Mouse (Mus musculus): ENCODE measurements at regions not wholly inside any gene's neighbourhood (a gene's known extent, or its start where the extent isn't known, plus 50 kb on each side); places are given as distances from the start of the nearest gene placed in this dataset.

DNA sequence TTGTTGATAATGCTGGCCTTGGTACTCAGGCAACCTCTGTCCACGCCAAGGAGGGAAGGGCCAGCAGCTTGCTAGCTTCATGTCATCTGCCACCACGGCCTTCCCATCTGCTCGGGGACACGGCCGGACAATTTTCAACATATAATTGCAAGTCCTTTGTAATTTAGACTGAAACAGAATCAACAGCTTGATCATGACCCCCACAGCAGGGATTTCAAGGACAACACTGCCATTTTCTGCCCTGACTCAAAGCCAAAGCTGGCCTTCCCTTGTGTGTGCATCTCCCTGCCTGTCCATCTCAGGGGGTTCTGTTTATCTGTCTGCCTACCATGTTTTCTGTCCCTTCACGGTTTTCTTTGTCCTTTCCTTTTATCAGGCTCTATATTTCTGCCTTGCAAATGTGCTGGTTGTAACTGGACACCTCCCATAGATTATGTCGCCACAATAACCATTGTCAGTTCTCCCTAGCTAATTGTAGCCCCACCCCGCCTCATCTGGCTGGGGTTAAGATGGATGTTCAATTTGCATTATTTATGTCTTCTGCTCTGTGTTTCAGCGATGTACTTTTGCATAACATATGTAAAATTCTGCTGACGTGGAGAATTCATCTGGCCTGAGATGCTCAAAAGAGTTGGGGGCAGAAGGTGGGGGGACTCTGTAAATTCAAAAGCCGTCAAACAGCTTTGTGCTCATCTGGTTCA lies 295.8 kb upstream of the Npvf start:
- intact Hi-C loops (cut with DNase I), result loop anchor here (10.0 kb wide), 1 partner anchor 135 kb away; no protein-coding TSS in a partner anchor
- DNase-seq, result no peak

DNA sequence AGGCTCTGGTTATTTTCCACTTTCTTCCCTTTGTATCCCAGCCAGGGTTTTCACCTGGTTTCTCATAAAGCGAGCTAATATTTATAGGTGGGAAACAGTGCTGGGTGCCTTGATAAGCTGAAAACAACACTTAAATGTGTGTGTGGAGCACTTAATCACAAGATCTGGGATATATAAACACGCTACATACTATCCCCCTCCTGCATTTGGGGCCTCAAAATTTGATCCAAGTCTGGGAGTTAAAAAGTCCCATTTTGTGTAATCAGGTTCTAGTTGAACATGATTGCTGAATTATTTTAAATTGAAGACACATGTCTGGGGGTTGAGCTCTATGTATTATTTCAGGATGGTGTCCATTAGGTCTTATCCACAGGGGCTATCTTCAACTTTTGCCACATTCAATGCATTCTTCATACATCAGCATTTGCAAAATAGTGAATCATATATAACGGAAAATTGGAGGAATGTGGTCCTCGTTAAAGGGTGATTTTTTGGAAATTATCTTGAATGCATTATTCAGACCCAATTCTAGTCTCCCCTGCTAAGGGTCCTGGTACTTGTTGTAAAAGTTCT lies 303.2 kb upstream of the Npvf start:
- intact Hi-C loops (cut with DNase I), result no loop called here
- DNase-seq, result no peak

DNA sequence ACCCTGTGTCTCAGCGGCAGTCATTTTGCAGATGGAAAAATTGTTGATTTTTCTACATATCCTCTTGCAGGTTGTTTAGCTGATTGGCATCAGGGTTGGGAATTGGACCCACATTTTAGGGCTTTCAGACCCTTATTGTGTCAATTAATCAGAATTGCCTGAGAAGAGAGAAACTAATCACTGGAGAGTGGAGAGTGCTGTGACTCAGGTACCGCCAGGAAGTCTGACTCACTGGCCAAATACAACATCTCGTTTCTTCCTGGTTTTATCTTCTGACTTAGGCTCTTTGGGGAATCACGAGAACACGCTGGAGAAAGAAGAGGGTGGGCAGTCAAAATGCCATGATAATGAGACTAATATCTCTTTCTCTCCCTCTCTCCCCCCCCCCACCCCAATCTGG lies 306.1 kb upstream of the Npvf start:
- intact Hi-C loops (cut with DNase I), result no loop called here
- DNase-seq, result no peak

DNA sequence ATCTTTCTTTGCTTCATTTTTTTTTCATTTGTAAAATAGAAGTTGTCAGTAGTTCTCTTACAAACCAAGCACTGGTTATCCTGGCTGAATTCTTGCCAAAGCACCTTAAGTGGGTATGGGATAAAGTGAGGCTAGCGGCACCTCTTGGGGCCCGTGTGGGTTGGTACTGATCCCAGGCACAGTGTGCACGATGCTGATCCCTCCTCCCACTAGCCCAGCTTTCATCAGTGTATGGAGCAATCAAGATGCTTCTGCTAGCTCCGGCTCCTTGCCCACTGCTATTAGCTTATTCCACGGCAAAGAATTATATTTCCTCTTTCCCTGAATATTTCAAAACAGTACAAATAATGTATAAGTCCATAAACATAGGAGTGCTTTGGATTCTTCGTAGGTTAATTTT lies 307.4 kb upstream of the Npvf start:
- intact Hi-C loops (cut with DNase I), result no loop called here
- no peak for DNase-seq

DNA sequence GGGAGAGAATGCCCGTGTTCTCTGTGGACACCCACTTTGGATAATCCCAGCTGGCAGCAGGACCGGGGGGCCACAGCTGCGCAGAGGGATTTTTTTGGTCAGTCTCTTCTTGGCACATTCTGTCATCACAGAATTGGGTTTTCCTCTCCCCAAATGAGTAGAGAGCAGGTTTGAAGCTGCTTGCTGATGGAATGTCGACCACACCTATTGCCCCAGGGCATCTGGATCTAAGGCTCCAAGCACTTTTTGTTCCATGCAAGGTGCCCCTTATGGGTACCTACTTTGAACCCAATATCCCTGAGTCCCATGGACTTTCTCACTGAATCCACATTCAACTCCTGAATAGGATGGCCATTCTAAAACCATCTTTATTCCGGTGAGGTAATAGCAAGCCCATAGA lies 314.3 kb upstream of the Npvf start:
- intact Hi-C loops (cut with DNase I), result no loop called here
- DNase-seq, result no peak

DNA sequence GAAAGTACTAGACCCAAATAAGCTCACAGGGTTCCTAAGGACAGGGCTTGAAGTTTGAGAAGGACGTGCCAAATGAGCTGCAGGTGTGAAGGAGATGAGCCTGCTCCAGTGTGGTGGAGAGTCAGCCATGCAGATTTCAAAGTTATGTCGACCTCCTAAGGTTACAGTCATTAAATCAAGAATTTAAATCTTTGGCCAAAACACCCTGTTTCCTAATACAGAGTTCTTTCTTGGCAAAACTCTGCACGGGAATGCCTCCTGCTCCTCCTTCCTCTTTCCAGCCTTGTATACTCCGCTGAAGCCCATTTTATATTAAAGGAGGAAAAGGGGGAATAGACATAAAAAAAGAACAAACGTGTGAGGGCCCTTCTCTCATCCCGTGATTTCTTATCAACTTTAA lies 315.1 kb upstream of the Npvf start:
- intact Hi-C loops (cut with DNase I), result no loop called here
- DNase-seq, result no peak

DNA sequence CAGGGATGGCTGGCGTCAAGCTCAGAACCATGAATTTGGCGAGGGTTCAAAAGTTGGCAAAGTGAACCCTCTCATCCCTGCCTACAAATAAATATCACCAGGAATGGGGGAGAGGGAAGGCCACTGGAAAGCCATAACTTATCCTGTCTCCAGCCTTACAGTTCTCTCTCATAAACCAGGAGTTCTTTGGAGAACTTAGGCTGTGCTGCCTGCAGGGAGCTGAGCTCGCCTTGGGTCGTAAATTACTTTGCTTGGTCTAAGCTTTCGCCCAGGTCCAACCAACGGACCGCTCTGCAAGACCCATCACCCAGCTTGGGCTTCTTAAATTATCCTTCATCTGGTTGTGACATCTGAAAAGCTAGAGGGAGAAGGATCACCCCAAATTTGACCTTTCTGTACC lies 315.8 kb upstream of the Npvf start:
- intact Hi-C loops (cut with DNase I), result loop anchor here (10.0 kb wide), 1 partner anchor 195 kb away; no protein-coding TSS in a partner anchor
- DNase-seq, result no peak

DNA sequence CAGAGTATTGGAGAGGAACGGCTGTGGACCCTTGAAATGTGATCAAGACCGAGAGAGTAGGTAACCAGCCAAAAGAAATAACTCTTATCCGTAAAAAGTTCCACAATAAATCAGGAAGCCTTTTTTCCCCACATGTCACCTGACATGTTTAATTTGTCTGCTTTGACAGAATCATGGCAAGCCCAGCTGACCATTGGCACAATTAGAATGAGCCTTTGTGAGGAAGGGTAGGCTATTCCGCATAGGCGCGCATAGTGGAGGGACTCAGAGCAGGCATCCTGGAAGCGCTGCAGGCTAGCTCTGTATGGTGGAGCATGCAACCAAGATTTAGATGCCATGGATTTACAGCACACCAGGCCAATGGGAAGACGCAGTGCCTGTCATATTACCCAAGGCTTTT lies 316.5 kb upstream of the Npvf start:
- no peak for DNase-seq
- intact Hi-C loops (cut with DNase I), result loop anchor here (10.0 kb wide), 1 partner anchor 194 kb away; no protein-coding TSS in a partner anchor

DNA sequence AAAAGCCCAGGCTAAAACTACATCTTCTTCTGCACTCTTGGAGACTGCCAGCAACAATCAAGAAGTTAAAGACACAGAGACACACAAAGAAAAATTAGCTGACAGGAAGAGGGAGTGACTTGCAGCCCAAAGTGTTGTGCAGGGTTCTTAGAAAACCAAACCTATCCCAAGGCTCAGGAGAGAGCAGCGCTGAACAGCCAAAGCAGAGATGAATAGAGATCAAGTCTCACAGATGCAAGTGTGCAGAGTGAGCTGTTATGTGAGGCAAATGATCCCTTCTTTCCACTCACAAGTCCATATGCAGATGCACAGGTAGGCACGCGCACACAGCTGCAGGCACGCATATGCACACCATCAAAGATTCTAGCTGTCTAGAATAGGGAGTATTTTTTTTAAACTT lies 318.0 kb upstream of the Npvf start:
- intact Hi-C loops (cut with DNase I), result loop anchor here (10.0 kb wide), 1 partner anchor 193 kb away; no protein-coding TSS in a partner anchor
- DNase-seq, result no peak

DNA sequence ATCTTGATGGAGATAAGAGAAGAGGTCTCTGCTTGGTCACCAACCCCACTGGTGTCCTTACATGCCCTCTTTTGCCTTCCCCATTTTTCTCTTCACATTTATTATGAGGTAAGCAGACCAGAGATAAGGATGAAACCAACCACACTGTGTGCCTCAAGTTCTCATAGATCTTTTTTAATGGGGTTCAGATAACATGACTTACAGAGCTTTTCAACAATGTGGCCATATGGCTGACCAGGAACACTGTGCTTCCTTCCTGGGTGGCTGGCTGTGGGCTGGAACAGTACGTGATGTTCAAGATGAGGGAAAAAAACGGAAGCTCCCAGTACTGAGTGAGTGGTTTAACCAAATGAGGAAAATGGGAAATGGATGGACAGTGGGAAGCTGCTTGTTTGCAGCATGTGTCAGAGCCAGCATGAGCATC lies 319.0 kb upstream of the Npvf start:
- intact Hi-C loops (cut with DNase I), result loop anchor here (10.0 kb wide), 1 partner anchor 192 kb away; no protein-coding TSS in a partner anchor
- peak in 1 of 2 experiments; percentile 26 for DNase-seq

DNA sequence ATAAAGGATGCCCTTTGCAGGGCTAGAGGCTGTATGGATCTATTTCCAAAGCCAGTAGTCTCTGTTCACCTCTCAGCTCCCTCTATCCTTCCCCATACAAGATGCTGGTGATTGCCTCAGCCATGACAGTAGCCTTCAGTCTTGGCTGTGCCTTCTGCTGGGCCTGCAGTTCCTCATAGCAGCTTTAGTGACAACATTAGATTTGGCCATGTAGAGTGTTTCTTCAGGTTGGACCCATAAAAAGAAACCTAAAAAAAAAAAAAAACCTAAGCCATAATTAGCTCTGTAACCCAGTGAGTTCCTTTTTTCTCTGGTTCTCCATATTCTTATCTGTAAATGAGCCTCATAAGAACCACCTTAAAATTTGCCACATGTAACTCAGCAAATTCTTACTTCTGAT lies 319.6 kb upstream of the Npvf start:
- DNase-seq, result no peak
- intact Hi-C loops (cut with DNase I), result loop anchor here (10.0 kb wide), 1 partner anchor 191 kb away; no protein-coding TSS in a partner anchor

DNA sequence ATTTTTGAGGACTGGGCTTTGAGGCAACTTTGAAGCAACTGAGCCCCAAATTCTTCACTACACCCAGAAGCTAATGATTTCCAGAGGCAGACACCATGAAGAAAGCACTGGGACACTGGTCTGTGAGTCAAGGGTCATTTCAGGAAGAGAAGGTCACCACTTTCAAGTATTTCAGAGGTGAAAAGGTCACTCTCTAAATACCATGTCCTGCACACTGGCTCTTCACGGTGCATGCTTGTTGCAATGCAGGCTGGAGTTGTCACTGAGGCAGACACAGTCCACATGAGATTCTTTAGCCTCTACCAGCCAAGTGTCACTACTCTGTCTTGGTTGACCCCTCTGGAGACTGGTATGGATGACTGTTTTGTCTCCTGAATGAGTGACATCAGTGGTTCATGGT lies 320.7 kb upstream of the Npvf start:
- intact Hi-C loops (cut with DNase I), result loop anchor here (5.0 to 10.0 kb wide), 3 partner anchors 33 to 190 kb away; no protein-coding TSS in a partner anchor

DNA sequence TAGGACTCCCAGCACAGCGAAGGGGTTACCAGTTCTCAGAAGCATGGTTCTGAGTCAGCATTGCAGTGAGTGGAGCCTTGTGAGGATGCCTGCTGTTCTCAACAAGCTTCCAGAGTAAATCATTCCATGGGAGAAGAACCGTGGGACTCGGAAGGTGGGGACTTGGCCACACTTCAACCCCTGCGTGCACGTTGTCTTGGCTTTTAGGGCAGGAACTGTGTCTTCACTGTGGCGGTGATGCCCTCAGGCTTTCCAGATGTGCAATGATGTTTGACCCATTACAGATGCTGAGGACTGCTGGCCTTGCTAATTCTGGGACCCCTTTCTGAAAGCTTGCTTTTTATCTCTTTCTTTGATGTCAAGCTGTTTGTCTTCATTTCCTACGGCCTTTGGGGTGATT lies 322.7 kb upstream of the Npvf start:
- DNase-seq, result no peak
- intact Hi-C loops (cut with DNase I), result loop anchor here (5.0 to 10.0 kb wide), 3 partner anchors 35 to 188 kb away; no protein-coding TSS in a partner anchor

More for the DNA sequence above, 320.7 kb upstream of the Npvf start:
- DNase-seq, result no peak

DNA sequence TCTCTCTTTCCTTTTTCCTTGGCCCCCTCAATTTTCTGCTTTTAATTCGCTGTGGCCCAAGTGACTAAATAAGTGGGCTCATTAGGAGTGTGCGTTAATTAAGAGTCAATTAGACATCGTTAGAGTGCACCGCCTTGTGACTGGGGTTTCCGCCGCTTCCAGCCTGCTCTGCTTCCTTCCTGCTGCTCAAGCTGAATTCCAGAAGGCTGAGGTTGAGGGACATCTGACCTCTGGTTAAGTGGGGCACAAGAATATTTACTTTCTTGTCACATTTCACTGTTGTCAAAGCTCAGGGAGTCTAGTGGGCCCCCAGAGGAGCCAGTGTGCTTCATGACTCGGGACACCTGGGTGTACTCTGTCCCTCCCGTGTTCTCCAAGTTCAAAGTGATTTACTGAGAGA lies 323.1 kb upstream of the Npvf start:
- no peak for DNase-seq
- intact Hi-C loops (cut with DNase I), result loop anchor here (5.0 to 10.0 kb wide), 3 partner anchors 35 to 187 kb away; no protein-coding TSS in a partner anchor

DNA sequence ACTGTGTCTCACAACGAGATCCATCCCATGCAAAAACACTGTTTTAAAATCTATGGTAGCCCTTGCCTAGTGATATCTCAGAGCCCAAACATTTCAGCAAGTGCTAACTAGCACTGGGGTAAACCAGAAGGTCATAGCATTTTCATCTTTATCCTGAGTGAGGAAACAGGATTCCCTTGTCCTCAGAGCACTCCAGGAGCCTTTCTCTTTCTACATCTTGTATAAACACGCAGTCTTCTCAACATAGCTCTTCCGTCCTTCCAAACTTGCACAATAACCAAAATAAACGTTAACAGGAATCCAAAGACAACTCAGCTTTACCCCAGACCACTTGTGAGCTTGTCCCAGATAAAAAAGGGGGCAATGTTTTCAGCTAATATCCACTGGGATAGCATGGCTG lies 323.8 kb upstream of the Npvf start:
- intact Hi-C loops (cut with DNase I), result loop anchor here (5.0 to 10.0 kb wide), 3 partner anchors 36 to 187 kb away; no protein-coding TSS in a partner anchor
- DNase-seq, result no peak

DNA sequence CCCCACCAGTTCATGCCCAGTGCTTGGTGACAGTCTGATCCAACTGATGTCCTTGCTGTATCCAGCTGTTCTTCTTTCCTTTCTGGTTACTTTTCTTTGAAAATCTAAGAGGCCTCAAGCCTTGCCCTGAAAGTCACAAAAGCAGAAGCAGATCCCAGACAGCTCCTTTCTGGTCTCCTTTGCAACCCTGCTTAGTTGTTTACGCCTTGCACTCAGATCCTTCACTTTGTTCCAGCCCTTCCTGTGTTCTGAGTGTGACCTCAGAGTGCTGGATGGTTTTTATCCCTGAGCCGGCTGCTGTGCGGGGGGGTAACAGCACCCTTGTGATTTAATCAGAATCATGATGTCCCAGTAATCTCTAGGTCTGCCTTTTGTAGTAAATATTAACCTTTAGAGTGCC lies 324.3 kb upstream of the Npvf start:
- intact Hi-C loops (cut with DNase I), result loop anchor here (5.0 to 10.0 kb wide), 3 partner anchors 36 to 186 kb away; no protein-coding TSS in a partner anchor
- peak; percentile 31 to 49 for DNase-seq

DNA sequence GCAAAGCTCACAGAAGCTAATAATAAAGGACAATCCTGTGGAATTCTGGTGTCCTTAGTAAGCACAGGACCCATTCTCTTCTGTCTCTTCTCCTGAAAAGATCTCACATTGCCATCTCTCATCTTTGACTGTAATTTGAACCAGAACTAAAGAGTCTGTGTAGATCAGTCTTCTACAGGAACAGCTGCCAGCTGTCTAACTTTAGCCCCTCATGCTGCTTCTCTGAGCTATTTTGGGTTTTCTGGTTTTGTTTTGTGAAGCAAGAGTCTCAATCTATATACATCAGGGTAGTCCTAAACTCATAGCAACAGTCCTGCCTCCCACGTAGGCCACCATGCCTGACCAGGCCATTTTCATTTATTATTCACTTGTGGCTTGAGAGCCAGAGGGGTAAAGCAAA lies 325.5 kb upstream of the Npvf start:
- no peak for DNase-seq
- intact Hi-C loops (cut with DNase I), result loop anchor here (5.0 to 10.0 kb wide), 3 partner anchors 37 to 185 kb away; no protein-coding TSS in a partner anchor

DNA sequence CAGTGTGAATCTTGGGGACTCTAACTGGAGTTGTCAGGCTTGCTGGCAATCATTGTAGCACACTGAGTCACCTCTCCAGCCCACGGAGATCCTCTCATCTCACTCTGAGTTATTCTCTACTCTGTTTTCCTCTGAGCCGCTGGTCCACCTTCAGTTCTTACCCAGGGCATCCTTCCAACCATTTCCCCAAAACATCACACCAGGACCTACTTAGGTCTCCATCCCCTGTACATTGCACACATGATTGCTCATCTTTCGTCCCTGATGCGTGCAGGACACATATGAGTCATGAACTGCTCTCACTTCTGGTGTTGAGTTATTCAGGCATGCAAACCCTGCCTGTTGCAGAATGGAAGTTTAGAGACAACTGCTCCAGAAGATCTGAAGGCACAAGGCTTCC lies 326.1 kb upstream of the Npvf start:
- intact Hi-C loops (cut with DNase I), result no loop called here
- no peak for DNase-seq

DNA sequence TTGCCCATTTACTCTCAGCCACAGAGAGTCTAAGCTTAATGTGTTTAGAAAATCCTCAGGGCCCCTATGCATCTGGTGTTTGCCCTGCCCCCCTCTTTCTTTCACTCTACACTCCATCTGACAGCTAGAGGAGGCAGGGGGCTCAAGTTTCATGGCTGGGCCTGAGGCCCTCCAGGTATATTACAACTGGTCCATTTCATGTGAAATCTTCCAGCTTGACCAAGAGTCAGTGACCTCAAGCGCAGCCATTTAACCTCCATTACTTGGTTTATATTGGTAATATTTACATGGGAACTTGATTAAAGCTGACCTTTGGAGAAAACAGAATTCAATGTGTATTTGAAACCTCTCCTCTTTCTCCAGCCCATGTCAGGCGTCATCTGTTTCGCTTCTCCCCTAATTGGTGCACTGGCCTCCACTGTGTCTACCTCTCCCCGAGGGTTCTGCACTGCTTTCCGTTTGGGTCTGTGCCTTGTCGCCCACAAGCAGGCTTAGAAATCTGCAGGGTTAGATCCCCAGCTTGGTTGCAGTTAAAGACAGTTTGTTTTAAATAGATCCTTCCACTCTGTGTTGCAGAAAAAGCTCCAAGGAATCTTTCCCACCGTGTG lies 327.6 kb upstream of the Npvf start:
- intact Hi-C loops (cut with DNase I), result no loop called here
- no peak for DNase-seq

DNA sequence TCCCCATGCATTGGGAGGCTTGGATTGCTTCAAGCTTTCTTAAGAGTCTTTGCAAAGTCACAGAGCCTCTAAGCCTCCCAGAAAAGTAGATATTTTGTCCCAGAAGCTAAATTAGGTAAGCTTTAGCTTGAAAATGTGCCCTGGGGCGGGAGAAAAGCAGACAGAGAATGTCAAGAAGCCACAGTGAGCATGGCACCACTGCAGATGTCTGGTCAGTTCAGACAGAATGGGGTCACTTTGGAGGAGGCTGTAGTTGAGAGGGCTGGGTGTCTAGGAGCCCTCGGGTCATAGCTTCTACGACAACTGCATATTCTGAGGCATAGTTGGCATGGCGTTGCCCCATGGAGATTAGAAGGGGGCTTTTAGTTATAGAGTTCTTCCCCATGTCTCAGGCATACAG lies 328.6 kb upstream of the Npvf start:
- intact Hi-C loops (cut with DNase I), result no loop called here
- DNase-seq, result no peak

DNA sequence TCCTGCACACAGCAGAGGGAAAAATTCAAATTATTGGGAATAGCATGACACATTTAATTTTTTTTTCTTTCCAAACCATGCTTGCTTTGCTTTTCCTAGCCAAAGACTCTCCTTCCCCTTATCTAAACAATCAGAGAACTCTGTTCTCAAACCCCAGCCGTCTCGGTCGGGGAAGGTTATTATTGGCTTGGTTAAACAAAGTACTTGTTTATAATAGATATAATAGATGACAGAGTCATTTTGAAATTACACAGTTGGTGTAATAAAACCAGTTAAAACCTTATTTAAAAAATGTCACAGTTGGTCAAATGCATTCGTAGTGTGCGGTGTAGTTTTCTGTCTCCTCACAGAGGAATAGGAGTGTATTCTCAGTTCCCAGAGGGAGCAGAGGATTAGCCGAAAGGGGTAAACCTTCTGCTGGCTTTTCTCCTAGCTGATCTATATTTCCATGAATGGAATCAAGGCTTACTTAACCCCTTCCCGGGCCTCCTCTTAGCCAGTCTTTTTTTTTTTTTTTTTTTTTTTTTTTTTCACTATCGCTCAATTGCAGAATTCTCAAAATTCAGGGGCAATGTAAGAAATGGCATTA lies 329.4 kb upstream of the Npvf start:
- intact Hi-C loops (cut with DNase I), result no loop called here
- no peak for DNase-seq

All from heart, postnatal 14 days (tissue).